Mouse (Mus musculus): ENCODE results near the gene Toporsl.

Toporsl gene

DNA sequence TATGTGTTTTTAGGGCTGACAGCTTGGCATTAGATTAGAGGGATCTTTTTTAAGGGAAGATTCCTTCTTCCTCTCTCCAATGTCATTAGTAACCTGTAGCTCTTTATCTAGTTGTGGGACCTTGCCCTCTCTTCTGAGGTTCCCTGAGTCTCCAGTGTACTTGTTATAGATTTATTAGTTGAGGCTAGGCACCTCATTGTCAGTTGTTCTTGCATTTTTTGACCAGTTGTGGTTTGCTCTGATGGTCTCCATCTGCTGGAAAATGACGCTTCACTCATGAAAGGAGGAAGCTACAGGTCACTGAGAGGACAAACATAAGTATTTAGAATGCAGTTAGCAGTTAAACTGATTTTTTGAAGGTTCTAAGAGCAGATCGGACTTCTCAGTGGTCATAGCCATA, at the start of gene Toporsl:
Gene Toporsl, plus strand, starts transcription at position 348 of the 400 bp plus-strand sequence.
- DNase-seq = no peak

- DNase-seq = no peak
These were observed 38.4 kb upstream of the Toporsl start for GRCm38 (mm10) chr4:52557672-52558071.

- no peak for DNase-seq
These were observed 38.0 kb upstream of the Toporsl start for GRCm38 (mm10) chr4:52558080-52558479.

DNA sequence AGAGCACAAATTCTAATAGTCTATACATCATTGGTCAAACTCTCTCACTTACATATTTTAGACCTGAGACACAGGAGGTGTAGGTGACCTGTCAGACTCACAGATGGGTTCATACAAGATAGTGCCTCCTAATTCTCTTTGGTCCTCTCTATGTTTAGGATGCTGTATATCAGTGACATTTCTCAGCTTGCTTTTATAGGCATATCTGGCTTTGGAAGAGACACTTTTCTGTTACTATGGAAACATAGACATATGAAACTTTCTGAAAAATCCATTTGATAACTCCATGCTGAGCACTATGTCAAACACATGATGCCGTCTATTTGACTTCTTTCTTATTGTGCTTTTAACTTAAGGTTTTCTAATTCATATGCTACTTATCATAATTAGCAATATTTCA, 32.2 kb upstream of the Toporsl start:
- DNase-seq = no peak

- DNase-seq = no peak
These were observed 9.8 kb upstream of the Toporsl start for GRCm38 (mm10) chr4:52586194-52586734.

- DNase-seq = no peak
These were observed 2.2 kb upstream of the Toporsl start for GRCm38 (mm10) chr4:52593821-52594356.

GRCm38 (mm10) chr4:52594632-52595031, 1.4 kb upstream of the Toporsl start:
- no peak for DNase-seq

GRCm38 (mm10) chr4:52598180-52598881, 2.3 kb downstream of the Toporsl start:
- no peak for DNase-seq

DNA sequence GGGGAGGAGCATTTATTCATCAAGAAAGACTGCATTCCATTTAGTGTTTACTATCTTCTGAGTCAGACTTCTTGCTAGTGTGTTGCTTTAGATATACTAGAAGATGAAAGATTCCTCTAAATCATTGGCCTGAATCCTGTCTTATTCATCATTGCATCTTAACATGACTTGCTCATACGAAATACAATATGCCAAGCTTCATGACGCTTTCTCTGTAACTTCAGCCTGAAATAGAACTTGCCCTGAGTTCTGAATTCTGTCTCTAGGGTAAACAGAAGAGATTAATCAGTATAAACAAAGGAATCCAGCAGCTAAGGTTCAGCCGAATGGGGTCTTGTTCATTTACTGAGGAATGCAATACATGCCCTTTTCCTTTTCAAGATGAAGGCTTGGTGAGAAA, 10.8 kb downstream of the Toporsl start:
- DNase-seq = no peak

DNA sequence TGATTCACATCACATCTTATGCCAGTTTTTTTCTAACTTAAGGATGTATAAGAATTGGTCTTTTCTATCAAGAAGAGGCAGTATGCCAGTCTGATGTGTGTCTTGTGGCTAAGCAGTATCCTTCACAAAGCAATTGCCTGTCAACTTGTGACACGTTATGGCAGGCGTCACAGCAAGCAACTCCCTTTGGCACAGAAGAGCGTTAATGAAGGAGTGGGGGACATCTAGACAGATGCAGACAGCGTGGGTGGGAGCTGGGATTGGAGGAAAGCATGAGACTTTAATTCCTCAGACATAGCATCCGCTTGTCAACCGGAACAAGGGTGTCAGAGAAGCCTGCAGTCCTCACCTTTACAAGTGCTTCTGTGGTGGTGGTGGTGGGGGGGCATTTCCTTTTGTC, 38.9 kb downstream of the Toporsl start:
- no peak for DNase-seq

- no peak for DNase-seq
These were observed 51.7 kb downstream of the Toporsl start for GRCm38 (mm10) chr4:52647791-52648190.

GRCm38 (mm10) chr4:52659701-52660100, 63.6 kb downstream of the Toporsl start:
- DNase-seq = no peak

- no peak for DNase-seq
These were observed 64.6 kb downstream of the Toporsl start for GRCm38 (mm10) chr4:52660701-52661117.

GRCm38 (mm10) chr4:52661311-52661710, 65.2 kb downstream of the Toporsl start:
- DNase-seq = no peak

Data from kidney, adult 11 months (tissue).